In the genomic region with DNA sequence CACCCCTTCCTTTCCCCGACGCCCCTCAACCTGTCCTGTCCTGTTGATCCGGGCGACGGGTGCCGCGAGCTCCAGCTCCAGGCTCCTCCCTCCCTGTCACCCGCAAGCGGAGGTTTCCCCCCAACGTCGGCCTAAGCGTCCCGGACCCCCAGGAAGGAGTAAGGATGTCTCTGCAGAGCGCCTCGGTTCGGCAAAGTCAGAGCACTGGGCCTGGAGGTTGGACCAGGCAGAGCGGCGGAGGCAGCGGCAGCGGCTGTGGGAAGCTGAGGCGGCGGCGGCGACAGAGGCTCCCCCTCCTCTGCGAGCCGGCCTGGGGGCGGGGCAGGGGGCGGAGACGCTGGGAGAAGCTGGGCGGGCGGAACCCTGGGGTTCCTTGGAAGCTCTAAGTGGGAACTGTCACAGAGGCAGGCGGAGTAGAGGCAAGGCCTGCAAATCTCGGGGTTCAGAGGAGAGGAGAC, we compare ENCODE assay signal across 8 mouse cellular contexts. TPM values are rescaled to one million over a fixed set of nuclear protein-coding genes. Genes with fewer than 3 reads are reported as not detected.
A peak's percentile ranks its signal among the peaks of the same experiment; 100 is the strongest.
DNase-seq lines count a peak whose midpoint lies in the region; ATAC-seq and TF ChIP-seq lines count a peak whose summit lies in the region.

No protein-coding gene starts in this region.

- no peak for TF ChIP-seq EP300 in stomach, postnatal 0 days (optimal IDR thresholded peaks at IDR 0.05)

- peak; percentile 86 for TF ChIP-seq POLR2A in myocyte (IDR thresholded peaks at IDR 0.05; ENCODE audit: insufficient read length, low read depth)

- no peaks in the 10 kb centered on the region for H3K79me2 ChIP-seq in myocyte (ENCODE audit: control insufficient read depth, insufficient read depth)

- H3K27ac ChIP-seq in embryonic facial prominence, embryonic 13.5 days = peak overlapping the region; percentile 68
- no peak overlapping the region for H3K27ac ChIP-seq in heart, embryonic 11.5 days (ENCODE audit: low read depth, low read length)
- no peak overlapping the region for H3K27ac ChIP-seq in kidney, embryonic 14.5 days (ENCODE audit: low read depth, low read length)
- H3K27ac ChIP-seq in liver, embryonic 11.5 days (ENCODE audit: low read depth, low read length) = no peak overlapping the region; the same call in 1 of the 2 replicates
- no peak overlapping the region for H3K27ac ChIP-seq in stomach, postnatal 0 days (replicated peaks)

- peaks cover 53% of the 10 kb centered on the region for H3K27me3 ChIP-seq in embryonic facial prominence, embryonic 13.5 days
- peaks cover 63% of the 10 kb centered on the region for H3K27me3 ChIP-seq in heart, embryonic 11.5 days (ENCODE audit: control insufficient read depth, insufficient read depth, low read length)
- peaks cover 34% of the 10 kb centered on the region for H3K27me3 ChIP-seq in kidney, embryonic 14.5 days (ENCODE audit: control insufficient read depth, insufficient read depth, low read length)
- H3K27me3 ChIP-seq in liver, embryonic 11.5 days (replicated peaks; ENCODE audit: control insufficient read depth, insufficient read depth, low read length) = peaks cover 81% of the 10 kb centered on the region
- H3K27me3 ChIP-seq in myocyte (ENCODE audit: control insufficient read depth, insufficient read depth, insufficient read length) = no peaks in the 10 kb centered on the region
- no peaks in the 10 kb centered on the region for H3K27me3 ChIP-seq in stomach, postnatal 0 days (ENCODE audit: control insufficient read depth, insufficient read depth, low read length)

- no peaks in the 10 kb centered on the region; the same call in 1 of the 2 replicates for H3K36me3 ChIP-seq in embryonic facial prominence, embryonic 13.5 days
- no peaks in the 10 kb centered on the region for H3K36me3 ChIP-seq in heart, embryonic 11.5 days (ENCODE audit: control insufficient read depth, insufficient read depth, low read length)
- no peaks in the 10 kb centered on the region for H3K36me3 ChIP-seq in kidney, embryonic 14.5 days (ENCODE audit: control insufficient read depth, insufficient read depth, low read length)
- H3K36me3 ChIP-seq in liver, embryonic 11.5 days (ENCODE audit: control insufficient read depth, insufficient read depth, low read length) = no peaks in the 10 kb centered on the region
- H3K36me3 ChIP-seq in myocyte (ENCODE audit: control insufficient read depth, insufficient read depth) = no peaks in the 10 kb centered on the region
- H3K36me3 ChIP-seq in stomach, postnatal 0 days (ENCODE audit: control insufficient read depth, insufficient read depth, low read length) = no peaks in the 10 kb centered on the region

- peak overlapping the region; percentile 74 for H3K9ac ChIP-seq in embryonic facial prominence, embryonic 13.5 days
- peak overlapping the region; percentile 50 for H3K9ac ChIP-seq in heart, embryonic 11.5 days (ENCODE audit: low read depth, low read length)
- H3K9ac ChIP-seq in kidney, embryonic 14.5 days (ENCODE audit: low read depth, low read length) = peak overlapping the region; percentile 59
- peak overlapping the region; percentile 59; the same call in 1 of the 2 replicates for H3K9ac ChIP-seq in liver, embryonic 11.5 days (ENCODE audit: low read depth, low read length)
- H3K9ac ChIP-seq in stomach, postnatal 0 days (ENCODE audit: low read length) = peak overlapping the region; percentile 67

- peak overlapping the region; percentile 98 for H3K4me2 ChIP-seq in embryonic facial prominence, embryonic 13.5 days
- peak overlapping the region; percentile 98 for H3K4me2 ChIP-seq in heart, embryonic 11.5 days
- peak overlapping the region; percentile 94 for H3K4me2 ChIP-seq in kidney, embryonic 14.5 days (replicated peaks; ENCODE audit: low read depth, low read length)
- peak overlapping the region; percentile 94 for H3K4me2 ChIP-seq in liver, embryonic 11.5 days
- peak overlapping the region; percentile 99 for H3K4me2 ChIP-seq in myocyte (ENCODE audit: low read depth)
- peak overlapping the region; percentile 73 for H3K4me2 ChIP-seq in stomach, postnatal 0 days (replicated peaks; ENCODE audit: low read depth)

- peaks cover 66% of the 10 kb centered on the region for H3K4me1 ChIP-seq in embryonic facial prominence, embryonic 13.5 days
- H3K4me1 ChIP-seq in heart, embryonic 11.5 days (ENCODE audit: control insufficient read depth, insufficient read depth, low read length) = peaks cover 38% of the 10 kb centered on the region
- peaks cover 46% of the 10 kb centered on the region for H3K4me1 ChIP-seq in kidney, embryonic 14.5 days (ENCODE audit: control insufficient read depth, insufficient read depth, low read length)
- peaks cover 46% of the 10 kb centered on the region for H3K4me1 ChIP-seq in liver, embryonic 11.5 days (replicated peaks; ENCODE audit: control insufficient read depth, insufficient read depth, low read length)
- H3K4me1 ChIP-seq in stomach, postnatal 0 days (replicated peaks; ENCODE audit: control insufficient read depth, insufficient read depth) = peaks cover 4% of the 10 kb centered on the region

- H3K4me3 ChIP-seq in embryonic facial prominence, embryonic 13.5 days = peak overlapping the region; percentile 56
- H3K4me3 ChIP-seq in heart, embryonic 11.5 days (ENCODE audit: low read depth, low read length) = peak overlapping the region; percentile 47
- H3K4me3 ChIP-seq in kidney, embryonic 14.5 days (ENCODE audit: low read length) = peak overlapping the region; percentile 48
- peak overlapping the region; percentile 58 for H3K4me3 ChIP-seq in liver, embryonic 11.5 days (ENCODE audit: low read depth, low read length)
- H3K4me3 ChIP-seq in myocyte = peak overlapping the region; percentile 65
- peak overlapping the region; percentile 55 for H3K4me3 ChIP-seq in stomach, postnatal 0 days (ENCODE audit: low read depth, low read length)

- peak overlapping the region; percentile 3 for H3ac ChIP-seq in myocyte (ENCODE audit: control insufficient read depth, insufficient read length)

- TF ChIP-seq CTCF in stomach, postnatal 0 days (IDR thresholded peaks at IDR 0.05; ENCODE audit: low read depth) = 0 out of 2 replicates have a peak, but pooled peaks have one; percentile 5

- DNase-seq in urinary bladder, adult 18-20 months (ENCODE audit: low spot score in 2 of 2) = peak; percentile 72 to 79
- no peak for DNase-seq in urinary bladder, postnatal 10 days (ENCODE audit: low spot score)
- peak; percentile 86 for DNase-seq in liver, embryonic 11.5 days (ENCODE audit: low spot score)
- DNase-seq in stomach, postnatal 0 days (ENCODE audit: low spot score) = peak; percentile 89

- ATAC-seq in embryonic facial prominence, embryonic 13.5 days (ENCODE audit: insufficient number of reproducible peaks, insufficient read depth, low FRiP score, low TSS enrichment, low read depth) = peak; percentile 23
- ATAC-seq in heart, embryonic 11.5 days (replicated peaks; ENCODE audit: insufficient number of reproducible peaks, low FRiP score, low TSS enrichment) = no peak; the same call in 1 of the 2 replicates
- peak; percentile 8; the same call in 1 of the 2 replicates for ATAC-seq in kidney, embryonic 14.5 days (ENCODE audit: low FRiP score, low TSS enrichment)
- peak; percentile 35; the same call in 1 of the 2 replicates for ATAC-seq in liver, embryonic 11.5 days (replicated peaks; ENCODE audit: low FRiP score)
- peak; percentile 30; the same call in 1 of the 2 replicates for ATAC-seq in stomach, postnatal 0 days (ENCODE audit: low FRiP score, low TSS enrichment)

- H3K9me3 ChIP-seq in embryonic facial prominence, embryonic 13.5 days = peaks cover 3% of the 10 kb centered on the region; the same call in 1 of the 2 replicates
- no peaks in the 10 kb centered on the region for H3K9me3 ChIP-seq in heart, embryonic 11.5 days (replicated peaks; ENCODE audit: control insufficient read depth, low read length)
- H3K9me3 ChIP-seq in kidney, embryonic 14.5 days (ENCODE audit: control insufficient read depth, low read length) = 0 out of 2 replicates have a peak, but pooled peaks cover 3% of the 10 kb centered on the region
- no peaks in the 10 kb centered on the region for H3K9me3 ChIP-seq in liver, embryonic 11.5 days (ENCODE audit: control insufficient read depth, low read length)
- no peaks in the 10 kb centered on the region for H3K9me3 ChIP-seq in stomach, postnatal 0 days (ENCODE audit: control insufficient read depth, low read length)

- under 1% methylated on average over 33 of the region's 33 CpGs for WGBS in embryonic facial prominence, embryonic 13.5 days
- under 1% methylated on average over 33 of the region's 33 CpGs for WGBS in heart, embryonic 11.5 days (ENCODE audit: insufficient replicate concordance)
- under 1% methylated on average over 28 of the region's 33 CpGs for WGBS in kidney, embryonic 14.5 days
- WGBS in liver, embryonic 11.5 days = 0% methylated on average over 31 of the region's 33 CpGs
- WGBS in stomach, postnatal 0 days = under 1% methylated on average over 28 of the region's 33 CpGs

RNA-seq across cellular contexts. Expression of gene Fgf11, which starts 1.0 kb away (rescaled TPM):
- polyA plus RNA-seq in embryonic facial prominence, embryonic 13.5 days (2015; fragmentation: Nextera tagmentation; extraction: Ambion mirVana) = 3.6 TPM in 2 replicates
- polyA plus RNA-seq in heart, embryonic 11.5 days (2014; fragmentation: Nextera tagmentation; extraction: Ambion mirVana) = 1.5 and 2.5 TPM in 2 replicates
- 1.7 and 1.9 TPM in 2 replicates for polyA plus RNA-seq in kidney, embryonic 14.5 days (2014; fragmentation: Nextera tagmentation; extraction: Ambion mirVana)
- polyA plus RNA-seq in liver, embryonic 11.5 days (2014; fragmentation: Nextera tagmentation; extraction: Ambion mirVana) = 1.2 TPM in 2 replicates
- 17.5 TPM for polyA plus RNA-seq in myocyte (2012; fragmentation: generic; extraction: Trizol)
- polyA plus RNA-seq in stomach, postnatal 0 days (2015; fragmentation: Nextera tagmentation; extraction: Ambion mirVana) = 0.67 and 0.90 TPM in 2 replicates

RNA-seq across cellular contexts. Expression of gene Tmem102, which starts 2.7 kb away (rescaled TPM):
- 4.0 and 4.7 TPM in 2 replicates for polyA plus RNA-seq in embryonic facial prominence, embryonic 13.5 days (2015; fragmentation: Nextera tagmentation; extraction: Ambion mirVana)
- 1.1 and 1.5 TPM in 2 replicates for polyA plus RNA-seq in heart, embryonic 11.5 days (2014; fragmentation: Nextera tagmentation; extraction: Ambion mirVana)
- polyA plus RNA-seq in kidney, embryonic 14.5 days (2014; fragmentation: Nextera tagmentation; extraction: Ambion mirVana) = 6.4 and 7.7 TPM in 2 replicates
- 0.96 and 1.2 TPM in 2 replicates for polyA plus RNA-seq in liver, embryonic 11.5 days (2014; fragmentation: Nextera tagmentation; extraction: Ambion mirVana)
- polyA plus RNA-seq in myocyte (2012; fragmentation: generic; extraction: Trizol) = 0.61 TPM
- polyA plus RNA-seq in stomach, postnatal 0 days (2015; fragmentation: Nextera tagmentation; extraction: Ambion mirVana) = 28.4 and 34.4 TPM in 2 replicates

RNA-seq across cellular contexts. Expression of gene Chrnb1, which starts 6.9 kb away (rescaled TPM):
- polyA plus RNA-seq in embryonic facial prominence, embryonic 13.5 days (2015; fragmentation: Nextera tagmentation; extraction: Ambion mirVana) = 5.4 and 5.7 TPM in 2 replicates
- polyA plus RNA-seq in heart, embryonic 11.5 days (2014; fragmentation: Nextera tagmentation; extraction: Ambion mirVana) = 3.7 and 4.5 TPM in 2 replicates
- 4.6 and 6.5 TPM in 2 replicates for polyA plus RNA-seq in kidney, embryonic 14.5 days (2014; fragmentation: Nextera tagmentation; extraction: Ambion mirVana)
- 1.3 and 1.4 TPM in 2 replicates for polyA plus RNA-seq in liver, embryonic 11.5 days (2014; fragmentation: Nextera tagmentation; extraction: Ambion mirVana)
- polyA plus RNA-seq in myocyte (2012; fragmentation: generic; extraction: Trizol) = 95.3 TPM
- polyA plus RNA-seq in stomach, postnatal 0 days (2015; fragmentation: Nextera tagmentation; extraction: Ambion mirVana) = 4.3 and 5.0 TPM in 2 replicates

RNA-seq across cellular contexts. Expression of gene Gm39566, which starts 12.4 kb away (rescaled TPM):
- not detected in 2 replicates for polyA plus RNA-seq in embryonic facial prominence, embryonic 13.5 days (2015; fragmentation: Nextera tagmentation; extraction: Ambion mirVana)
- not detected in 2 replicates for polyA plus RNA-seq in heart, embryonic 11.5 days (2014; fragmentation: Nextera tagmentation; extraction: Ambion mirVana)
- not detected in 2 replicates for polyA plus RNA-seq in kidney, embryonic 14.5 days (2014; fragmentation: Nextera tagmentation; extraction: Ambion mirVana)
- not detected in 2 replicates for polyA plus RNA-seq in liver, embryonic 11.5 days (2014; fragmentation: Nextera tagmentation; extraction: Ambion mirVana)
- 0.02 TPM for polyA plus RNA-seq in myocyte (2012; fragmentation: generic; extraction: Trizol)
- not detected in 2 replicates for polyA plus RNA-seq in stomach, postnatal 0 days (2015; fragmentation: Nextera tagmentation; extraction: Ambion mirVana)

RNA-seq across cellular contexts. Expression of gene Spem2, which starts 15.6 kb away (rescaled TPM):
- not detected in 2 replicates for polyA plus RNA-seq in embryonic facial prominence, embryonic 13.5 days (2015; fragmentation: Nextera tagmentation; extraction: Ambion mirVana)
- polyA plus RNA-seq in heart, embryonic 11.5 days (2014; fragmentation: Nextera tagmentation; extraction: Ambion mirVana) = not detected in 2 replicates
- polyA plus RNA-seq in kidney, embryonic 14.5 days (2014; fragmentation: Nextera tagmentation; extraction: Ambion mirVana) = not detected in 2 replicates
- polyA plus RNA-seq in liver, embryonic 11.5 days (2014; fragmentation: Nextera tagmentation; extraction: Ambion mirVana) = not detected in 2 replicates
- polyA plus RNA-seq in myocyte (2012; fragmentation: generic; extraction: Trizol) = not detected
- not detected in 2 replicates for polyA plus RNA-seq in stomach, postnatal 0 days (2015; fragmentation: Nextera tagmentation; extraction: Ambion mirVana)

Comparison
In these comparisons a context has a peak if more than half of its experiments do, and no peak if none do; other contexts are left out.
1. RNA of gene Chrnb1, which starts 6.9 kb away (polyA plus RNA-seq): 95.3 TPM in myocyte (single experiment); 4.6 to 6.5 TPM in kidney, embryonic 14.5 days, 5.4 to 5.7 TPM in embryonic facial prominence, embryonic 13.5 days, 4.3 to 5.0 TPM in stomach, postnatal 0 days, 3.7 to 4.5 TPM in heart, embryonic 11.5 days and 1.3 to 1.4 TPM in liver, embryonic 11.5 days; every median in the first group is over 10 times any median in the second.
2. Peak in every context shown above with its lines, with median percentiles within 50 percentile points of each other: H3K4me2 ChIP-seq, H3K4me3 ChIP-seq and H3K9ac ChIP-seq.